Mouse (Mus musculus): ENCODE data around the gene Slc35f3. TPM values are rescaled to one million over a fixed set of nuclear protein-coding genes. Genes with fewer than 3 reads are reported as not detected.

The Slc35f3 gene
- 10 to 100 TPM; 36.9 to 42.5 TPM for total RNA-seq (2021)
- long read RNA-seq, experiment 1, transcript Slc35f3-201 (7 exons, 2,309 nt): major isoform, 44 of 62 reads
- long read RNA-seq, experiment 1, partial matches to known transcripts: 5 of 62 reads
- long read RNA-seq, experiment 1, other reads (novel, unspliced or antisense): 13 of 62 reads
- long read RNA-seq, experiment 2, transcript Slc35f3-201 (7 exons, 2,309 nt): major isoform, 33 of 51 reads
- long read RNA-seq, experiment 2, partial matches to known transcripts: 7 of 51 reads
- long read RNA-seq, experiment 2, other reads (novel, unspliced or antisense): 11 of 51 reads

GRCm38 (mm10) chr8:126298296-126299093, at the start of gene Slc35f3:
TSS of gene Slc35f3 (plus strand) at chr8:126298558.
- peak; percentile 78 to 80 for DNase-seq (ENCODE audit: extremely low spot score in 1 of 2, low spot score in 2 of 2)
- no peak; the same call in 1 of the 2 replicates for TF ChIP-seq CTCF (IDR thresholded peaks at IDR 0.05)
- peak within 1 kb of the TSS; percentile 73 for H3K4me3 ChIP-seq
- H3K27ac ChIP-seq: peak within 1 kb of the TSS; percentile 93
- intact Hi-C loops (cut with DNase I): no loop called here

- no peak for DNase-seq (ENCODE audit: extremely low spot score in 1 of 2, low spot score in 2 of 2)
- intact Hi-C loops (cut with DNase I): no loop called here
- no peak for TF ChIP-seq CTCF (IDR thresholded peaks at IDR 0.05)
- no peak overlapping the region for H3K4me3 ChIP-seq
- H3K27ac ChIP-seq: no peak overlapping the region
Measured at GRCm38 (mm10) chr8:126250486-126250885, 47.9 kb upstream of the Slc35f3 start.

GRCm38 (mm10) chr8:126256585-126257391, 41.6 kb upstream of the Slc35f3 start:
- no peak overlapping the region for H3K4me3 ChIP-seq
- intact Hi-C loops (cut with DNase I): loop anchor here (5.0 kb wide), 2 partner anchors 226 to 304 kb away; no protein-coding TSS in a partner anchor
- no peak for DNase-seq (ENCODE audit: extremely low spot score in 1 of 2, low spot score in 2 of 2)
- TF ChIP-seq CTCF (IDR thresholded peaks at IDR 0.05): peak; percentile 34
- peak overlapping the region; percentile 25 for H3K27ac ChIP-seq

- intact Hi-C loops (cut with DNase I): loop anchor here (5.0 kb wide), 2 partner anchors 225 to 305 kb away; no protein-coding TSS in a partner anchor
- H3K4me3 ChIP-seq: no peak overlapping the region
- TF ChIP-seq CTCF (IDR thresholded peaks at IDR 0.05): no peak
- DNase-seq (ENCODE audit: extremely low spot score in 1 of 2, low spot score in 2 of 2): no peak
- no peak overlapping the region; the same call in 1 of the 2 replicates for H3K27ac ChIP-seq
Measured at GRCm38 (mm10) chr8:126257392-126257681, 41.0 kb upstream of the Slc35f3 start.

GRCm38 (mm10) chr8:126258175-126258781, 40.1 kb upstream of the Slc35f3 start:
- intact Hi-C loops (cut with DNase I): loop anchor here (1.0 to 5.0 kb wide), 3 partner anchors 124 to 306 kb away; no protein-coding TSS in a partner anchor
- Histone ChIP-seq H3K4me3 (no peak overlapping the region), H3K27ac (0 out of 2 replicates have a peak overlapping the region, but pooled peaks have one; percentile 28)
- peak; percentile 85 for TF ChIP-seq CTCF (IDR thresholded peaks at IDR 0.05)
- DNase-seq (ENCODE audit: extremely low spot score in 1 of 2, low spot score in 2 of 2): peak; percentile 81 to 84

- Histone ChIP-seq H3K4me3 (no peak overlapping the region), H3K27ac (no peak overlapping the region)
- intact Hi-C loops (cut with DNase I): loop anchor here (10.0 kb wide), 1 partner anchor 710 kb away; the partner anchor contains the start of gene Rbm34
- no peak for DNase-seq (ENCODE audit: extremely low spot score in 1 of 2, low spot score in 2 of 2)
- no peak for TF ChIP-seq CTCF (IDR thresholded peaks at IDR 0.05)
Measured at GRCm38 (mm10) chr8:126265186-126265585, 33.2 kb upstream of the Slc35f3 start.

GRCm38 (mm10) chr8:126267118-126267517, 31.2 kb upstream of the Slc35f3 start:
- intact Hi-C loops (cut with DNase I): loop anchor here (10.0 kb wide), 1 partner anchor 708 kb away; the partner anchor contains the start of gene Rbm34
- no peak for DNase-seq (ENCODE audit: extremely low spot score in 1 of 2, low spot score in 2 of 2)
- Histone ChIP-seq H3K27ac (no peak overlapping the region), H3K4me3 (no peak overlapping the region)
- TF ChIP-seq CTCF (IDR thresholded peaks at IDR 0.05): peak; percentile 68

GRCm38 (mm10) chr8:126269733-126270132, 28.6 kb upstream of the Slc35f3 start:
- intact Hi-C loops (cut with DNase I): loop anchor here (10.0 kb wide), 1 partner anchor 705 kb away; the partner anchor contains the start of gene Rbm34
- TF ChIP-seq CTCF (IDR thresholded peaks at IDR 0.05): no peak

GRCm38 (mm10) chr8:126272445-126272844, 25.9 kb upstream of the Slc35f3 start:
- no peak for TF ChIP-seq CTCF (IDR thresholded peaks at IDR 0.05)
- no peak overlapping the region for H3K4me3 ChIP-seq
- H3K27ac ChIP-seq: peak overlapping the region; percentile 61
- intact Hi-C loops (cut with DNase I): loop anchor here (2.0 kb wide), 1 partner anchor 54 kb away; no protein-coding TSS in a partner anchor
- peak in 1 of 2 experiments; percentile 33 for DNase-seq (ENCODE audit: extremely low spot score in 1 of 2, low spot score in 2 of 2)

More at GRCm38 (mm10) chr8:126269733-126270132, 28.6 kb upstream of the Slc35f3 start:
- no peak overlapping the region for H3K27ac ChIP-seq
- no peak for DNase-seq (ENCODE audit: extremely low spot score in 1 of 2, low spot score in 2 of 2)
- H3K4me3 ChIP-seq: no peak overlapping the region

GRCm38 (mm10) chr8:126273066-126273465, 25.3 kb upstream of the Slc35f3 start:
- no peak for TF ChIP-seq CTCF (IDR thresholded peaks at IDR 0.05)
- intact Hi-C loops (cut with DNase I): loop anchor here (2.0 kb wide), 1 partner anchor 54 kb away; no protein-coding TSS in a partner anchor
- DNase-seq (ENCODE audit: extremely low spot score in 1 of 2, low spot score in 2 of 2): peak in 1 of 2 experiments; percentile 35
- peak overlapping the region; percentile 61 for H3K27ac ChIP-seq
- H3K4me3 ChIP-seq: no peak overlapping the region

Data from left cerebral cortex, adult 2 months (tissue).